Mouse (Mus musculus) heart, adult 18-20 months (tissue): Measurements from ENCODE around the gene Cdkn1a. TPM values are rescaled to one million over a fixed set of nuclear protein-coding genes. Genes with fewer than 3 reads are reported as not detected.
"Not testable (repeated sequence)": the region's sequence is repeated elsewhere in the genome, so short reads cannot be mapped to it uniquely, and the experiment has no call there.

ENCODE experiments used
- DNase-seq, 2 experiments: peaks; one replicate each; pipeline ENCODE4 v3.0.0; 2021 to 2022; ENCODE audit warnings: mixed read lengths in 1 of 2
- long read RNA-seq, 2 experiments: library from polyadenylated mRNA; stranded (forward); transcript quantifications; one replicate each; pipeline ENCODE4 v2.0.0; 2021
- total RNA-seq, 2 experiments: library from RNA; stranded (reverse); gene quantifications; 2 replicates each; pipeline ENCODE4 v1.2.3; 2021

Gene Cdkn1a
- 100 to 1,000 TPM; 101 to 149 TPM for total RNA-seq
- long read RNA-seq, experiment 1, transcript Cdkn1a-201 (3 exons, 1,913 nt), result major isoform, 10 of 13 reads
- long read RNA-seq, experiment 1, partial matches to known transcripts, result 0 of 13 reads
- long read RNA-seq, experiment 1, other reads (novel, unspliced or antisense), result 3 of 13 reads
- long read RNA-seq, experiment 2, transcript Cdkn1a-201 (3 exons, 1,913 nt), result major isoform, 10 of 15 reads
- long read RNA-seq, experiment 2, partial matches to known transcripts, result 0 of 15 reads
- long read RNA-seq, experiment 2, other reads (novel, unspliced or antisense), result 5 of 15 reads

DNA sequence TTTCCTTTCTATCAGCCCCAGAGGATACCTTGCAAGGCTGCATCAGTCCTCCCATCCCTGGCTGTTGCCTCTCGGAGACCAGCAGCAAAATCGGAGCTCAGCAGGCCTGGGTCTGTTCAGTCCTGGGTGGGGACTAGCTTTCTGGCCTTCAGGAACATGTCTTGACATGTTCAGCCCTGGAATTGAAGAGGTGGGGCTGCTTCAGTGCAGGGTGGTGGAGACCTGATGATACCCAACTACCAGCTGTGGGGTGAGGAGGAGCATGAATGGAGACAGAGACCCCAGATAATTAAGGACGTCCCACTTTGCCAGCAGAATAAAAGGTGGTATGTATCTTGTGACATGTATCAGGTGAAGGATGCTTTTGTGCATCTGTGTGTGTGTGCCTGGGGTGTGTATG is at the start of gene Cdkn1a:
Cdkn1a (plus strand) TSS at position 201 of the 400 bp plus-strand sequence.
- DNase-seq, result no peak

DNA sequence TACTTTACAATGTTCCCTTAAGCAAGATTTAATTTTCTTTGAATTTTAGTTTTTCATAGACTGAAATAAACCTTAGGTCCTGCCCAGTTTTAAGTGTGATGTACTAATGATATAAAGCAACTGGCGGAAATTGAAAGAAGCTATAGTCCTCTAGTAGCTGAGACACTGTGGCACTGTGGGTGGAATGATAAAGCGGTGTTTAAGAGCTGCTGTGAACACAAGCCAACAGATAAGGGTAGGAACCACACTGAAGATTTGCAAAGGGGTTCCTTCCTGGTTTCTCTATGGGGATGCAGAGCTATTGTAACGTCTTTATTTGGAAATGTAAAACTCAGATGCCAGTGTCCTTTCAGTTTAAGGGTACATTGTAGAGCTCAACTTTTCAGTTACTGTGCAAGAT is 49.1 kb upstream of the Cdkn1a start:
- not testable (repeated sequence) for DNase-seq

DNA sequence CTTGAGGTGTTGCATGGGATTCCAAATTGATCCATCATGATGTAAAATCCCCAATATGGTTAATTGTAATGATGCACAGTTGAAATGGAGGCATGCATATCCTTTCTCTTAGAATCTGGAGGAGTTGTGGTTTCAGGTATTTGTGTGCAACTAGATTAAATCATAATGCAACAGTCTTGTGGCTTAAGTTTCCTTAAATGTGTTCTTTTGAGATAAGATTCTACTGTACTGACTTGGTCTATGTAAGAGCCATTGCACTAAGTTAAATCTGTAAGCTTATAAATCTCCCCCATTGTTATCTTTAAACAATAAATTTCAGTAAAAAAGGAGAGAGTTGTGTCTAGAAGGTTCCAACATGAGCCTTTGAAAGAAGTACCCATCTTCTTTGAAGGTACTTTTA is 48.2 kb upstream of the Cdkn1a start:
- DNase-seq, result no peak

DNA sequence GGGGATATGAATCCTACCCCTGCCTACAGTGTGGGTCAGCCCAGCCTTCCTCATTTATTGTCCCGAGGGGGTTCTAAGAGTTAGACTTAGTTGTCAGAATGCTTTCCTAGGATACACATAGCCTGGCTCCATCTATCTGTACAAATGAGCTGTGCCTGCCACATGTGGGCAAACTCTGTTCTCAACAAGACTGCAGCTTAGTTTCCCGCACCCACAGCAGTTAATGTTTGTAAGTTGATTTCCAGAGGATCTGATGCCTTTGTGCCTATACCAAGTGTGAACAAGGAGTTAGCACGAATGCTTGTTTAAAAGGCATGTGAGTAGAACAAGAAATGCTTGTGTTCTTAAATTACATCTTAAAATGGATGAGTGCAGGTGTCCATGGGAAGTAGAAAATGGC is 47.2 kb upstream of the Cdkn1a start:
- DNase-seq, result no peak

DNA sequence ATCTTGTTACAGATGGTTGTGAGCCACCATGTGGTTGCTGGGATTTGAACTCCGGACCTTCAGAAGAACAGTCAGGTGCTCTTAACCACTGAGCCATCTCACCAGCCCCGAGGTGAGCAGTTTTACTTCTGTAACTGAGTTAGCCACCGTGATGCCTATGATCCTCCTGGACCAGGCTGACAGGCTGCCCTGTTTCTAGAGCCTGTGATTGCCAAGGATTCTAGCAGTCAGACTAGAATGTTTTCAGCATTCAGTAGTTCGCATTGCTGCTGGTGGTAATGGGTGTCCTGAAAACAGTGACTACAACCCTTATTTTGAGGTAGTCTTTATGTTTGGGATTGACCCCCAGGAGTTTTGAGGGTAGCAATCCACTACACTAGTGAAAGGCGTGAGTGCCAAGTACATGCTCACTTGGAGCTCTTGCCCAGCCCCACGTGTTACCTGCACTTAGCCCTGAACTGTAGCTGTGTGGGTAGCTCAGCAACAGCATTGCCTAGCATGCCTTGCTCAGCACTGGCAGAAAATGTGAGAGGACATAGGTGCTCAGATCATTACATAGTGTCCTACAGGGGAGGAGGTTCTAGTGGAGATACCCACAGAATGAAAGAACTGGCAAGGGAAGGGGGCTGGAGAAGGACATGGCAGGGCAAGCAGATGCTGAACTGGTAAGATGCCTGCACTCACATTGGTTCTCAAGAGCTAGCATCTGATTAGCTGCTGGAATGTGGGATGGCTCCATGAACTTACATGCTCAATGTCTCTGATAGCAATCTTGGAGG is 46.4 kb upstream of the Cdkn1a start:
- peak in 1 of 2 experiments; percentile 18 for DNase-seq

DNA sequence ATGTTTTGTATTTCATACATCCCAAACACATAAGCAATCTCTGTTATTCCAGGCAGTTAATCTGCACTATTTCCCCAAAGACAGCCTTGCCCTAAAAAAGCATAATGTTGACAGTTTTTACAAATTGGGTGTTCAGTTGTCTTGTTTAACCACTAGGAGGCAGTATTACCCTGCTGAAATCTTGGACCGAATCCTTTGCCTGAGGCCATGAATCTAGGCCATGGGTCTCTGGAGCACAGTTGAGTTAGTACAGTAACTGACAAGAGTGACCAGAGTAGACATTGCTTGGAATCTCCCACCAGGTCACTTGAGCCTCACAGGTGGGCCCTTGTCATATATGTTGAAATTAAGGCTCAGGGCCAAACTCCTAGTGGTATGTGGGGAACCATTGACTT is 45.9 kb upstream of the Cdkn1a start:
- DNase-seq, result peak in 1 of 2 experiments; percentile 57

DNA sequence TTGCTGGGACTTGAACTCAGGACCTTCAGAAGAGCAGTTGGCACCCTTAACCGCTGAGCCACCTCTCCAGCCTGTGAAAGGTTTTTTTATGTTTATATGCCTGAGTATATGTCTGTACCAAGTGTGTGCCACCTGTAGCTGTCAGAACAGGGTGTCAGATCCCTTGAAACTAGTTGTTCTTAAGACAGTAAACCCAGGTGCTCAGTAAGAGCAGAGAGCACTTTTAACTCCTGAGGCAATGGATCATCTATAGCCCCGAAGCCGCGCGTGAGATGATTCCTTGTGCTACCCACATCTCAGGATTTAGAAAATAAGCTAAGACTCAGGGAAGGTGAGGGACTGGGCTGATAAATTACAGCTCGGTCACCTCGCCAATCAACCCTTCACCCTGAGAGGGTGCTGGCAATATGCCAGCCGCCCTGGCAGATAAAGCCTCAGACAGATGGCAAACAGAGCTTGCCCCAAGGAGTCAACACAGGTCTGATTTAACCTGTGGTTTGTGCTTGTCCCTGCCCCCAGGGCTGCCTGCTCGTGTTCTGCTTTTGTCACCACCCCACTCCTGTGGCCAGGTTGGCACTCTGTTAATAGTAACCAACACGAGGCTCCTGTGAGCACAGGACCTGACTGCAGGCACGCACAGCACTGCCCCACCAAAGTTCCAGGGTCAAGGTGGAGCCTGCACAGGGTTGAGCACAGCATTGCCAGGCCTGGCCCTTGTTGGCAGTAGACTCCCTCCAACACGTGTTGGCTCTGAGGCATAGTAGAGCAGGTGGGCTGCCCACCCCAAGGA is 44.8 kb upstream of the Cdkn1a start:
- DNase-seq, result peak; percentile 53 to 58

DNA sequence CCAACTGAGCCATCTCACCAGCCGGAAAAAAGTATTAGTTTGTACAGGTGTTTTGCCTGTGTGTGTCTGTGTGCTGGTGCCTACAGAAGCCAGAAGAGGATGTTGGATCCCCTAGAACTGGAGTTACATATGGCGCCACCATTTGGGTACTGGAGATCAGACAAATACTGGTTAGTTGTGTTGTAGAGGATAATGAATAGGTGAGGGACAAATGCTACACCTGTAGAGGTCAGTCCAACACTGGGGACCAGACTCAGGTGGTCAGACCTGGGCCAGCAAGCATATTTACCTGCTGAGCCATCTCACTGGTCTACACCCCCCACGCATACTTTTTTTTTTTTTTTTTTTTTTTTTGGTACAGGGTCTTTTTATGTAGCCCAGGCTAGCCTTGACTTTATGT is 43.9 kb upstream of the Cdkn1a start:
- no peak for DNase-seq

DNA sequence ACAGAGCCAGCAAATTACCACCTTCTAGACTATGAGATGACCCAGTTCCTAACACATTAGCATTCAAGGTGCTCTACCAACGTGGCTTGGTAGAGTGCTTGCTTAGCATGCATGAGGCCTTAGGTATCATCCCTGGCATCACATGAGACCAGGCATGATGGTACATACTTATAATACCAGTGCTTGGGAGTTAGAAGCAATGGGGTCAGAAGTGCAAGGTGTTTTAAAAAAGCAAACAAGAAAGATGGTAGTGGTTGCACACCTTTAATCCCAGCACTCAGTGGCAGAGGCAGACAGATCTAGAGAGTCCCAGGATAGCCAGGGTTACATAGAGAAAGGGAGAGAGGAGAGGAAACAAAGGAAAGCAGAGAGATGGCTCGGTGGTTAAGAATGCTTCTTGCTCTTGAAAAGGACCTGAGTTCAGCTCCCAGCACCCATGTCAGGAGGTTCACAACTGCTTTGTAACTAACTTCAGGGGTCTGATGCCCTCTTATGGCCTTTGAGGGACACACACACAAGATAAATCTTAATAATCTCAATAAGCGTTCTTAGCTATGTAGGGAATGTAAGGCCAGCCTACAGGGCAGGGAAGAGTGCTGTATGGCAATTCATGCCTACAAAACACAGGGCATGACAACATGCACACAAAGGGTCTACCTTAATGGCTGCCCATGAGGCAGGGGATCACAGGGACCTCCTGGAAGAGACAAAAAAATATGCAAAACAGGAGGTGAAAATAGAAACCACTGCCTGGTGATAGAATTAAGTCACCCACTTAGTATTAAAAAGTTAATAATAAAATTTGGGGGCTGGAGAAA is 42.9 kb upstream of the Cdkn1a start:
- peak in 1 of 2 experiments; percentile 6 for DNase-seq

DNA sequence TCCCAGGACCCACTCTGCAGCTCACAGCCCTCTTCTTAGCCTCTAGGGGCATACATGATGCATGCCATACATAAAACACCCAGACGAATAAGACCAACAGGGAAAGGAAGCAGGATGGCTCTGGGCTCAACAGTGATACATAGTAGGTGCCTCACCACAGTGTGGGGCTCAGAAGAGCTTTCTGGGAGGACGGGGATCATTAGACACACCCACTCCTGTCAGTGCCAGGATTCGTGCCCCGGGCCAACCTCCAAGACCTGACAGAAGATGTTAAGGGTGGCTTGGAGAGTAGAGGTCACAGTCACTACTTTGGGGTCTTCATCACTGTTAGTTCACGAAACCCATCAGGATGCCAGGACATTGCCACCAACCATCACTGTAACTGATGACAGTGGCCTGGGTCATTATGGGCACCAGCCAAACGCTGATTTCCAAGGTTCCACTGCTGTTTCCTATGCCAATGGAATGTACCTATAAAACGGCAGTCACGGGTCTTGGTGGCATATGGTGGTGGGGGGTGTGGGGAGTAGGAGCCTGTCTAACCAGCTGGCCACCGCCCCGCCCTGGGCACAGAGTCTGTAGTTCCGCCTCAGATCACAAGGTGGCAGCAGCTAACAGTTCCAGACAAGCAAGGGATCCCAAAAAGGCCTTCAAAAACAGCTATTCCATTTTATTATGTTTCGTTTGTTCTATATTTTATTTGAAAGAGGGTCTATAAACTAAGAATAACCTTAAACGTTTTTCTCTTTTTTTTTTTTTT is 41.8 kb upstream of the Cdkn1a start:
- DNase-seq, result peak; percentile 85 to 95

DNA sequence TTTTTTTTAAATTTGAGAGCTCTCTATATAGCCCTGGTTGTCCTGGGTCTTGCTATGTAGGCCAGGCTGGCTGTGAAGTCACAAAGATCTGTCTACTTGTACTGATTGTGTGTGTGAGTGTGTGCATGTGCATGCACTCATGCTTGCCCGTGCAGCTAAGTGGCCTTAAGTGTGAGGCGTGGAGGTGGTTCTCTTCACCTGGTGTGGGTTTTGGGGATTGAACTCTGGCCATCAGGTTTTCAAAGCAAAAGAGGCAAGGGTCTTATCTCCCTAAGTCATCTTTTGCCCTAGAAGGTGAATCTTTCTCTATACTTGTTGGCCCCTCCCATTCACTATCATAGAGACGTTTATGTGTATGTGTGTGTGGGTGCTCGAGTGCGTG is 41.3 kb upstream of the Cdkn1a start:
- no peak for DNase-seq

DNA sequence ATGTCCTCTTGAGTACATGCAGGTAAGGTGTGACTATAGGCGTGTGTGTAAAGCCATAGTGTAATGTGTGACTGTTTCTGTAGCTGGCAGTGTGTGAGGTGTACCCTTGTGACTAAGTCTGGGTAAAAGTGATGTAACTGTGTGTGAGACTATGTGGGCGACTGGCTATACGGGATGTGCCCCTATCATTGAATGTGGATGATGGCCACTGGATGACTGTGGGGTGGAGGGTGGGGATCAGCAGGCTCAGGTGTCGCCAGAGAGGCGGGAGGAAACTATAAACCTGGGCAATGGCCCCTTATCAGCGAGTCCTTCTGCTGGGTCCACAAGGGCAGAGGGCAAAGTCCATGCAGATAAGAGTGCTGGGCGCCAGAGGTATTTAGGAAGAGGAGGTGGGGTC is 40.9 kb upstream of the Cdkn1a start:
- DNase-seq, result no peak

DNA sequence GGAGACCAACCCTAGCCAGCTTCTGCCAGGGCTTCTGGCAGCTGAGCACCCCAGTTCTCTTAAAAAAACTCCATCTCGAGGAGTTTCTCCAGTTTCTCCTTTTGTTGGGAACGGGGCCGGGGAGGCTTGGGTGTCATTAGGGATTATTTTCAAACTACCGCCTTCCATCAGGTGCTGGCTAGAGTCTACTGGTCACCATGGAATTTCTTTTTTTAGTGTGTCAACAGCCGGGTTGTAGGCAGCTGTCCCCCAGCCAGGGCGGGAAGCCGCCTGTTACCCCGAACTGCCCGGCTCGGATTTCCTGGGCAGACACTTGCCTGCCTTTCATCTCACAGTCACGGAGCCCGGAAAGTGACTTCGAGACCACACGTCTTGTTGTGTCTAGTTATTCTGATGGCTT is 40.0 kb upstream of the Cdkn1a start:
- no peak for DNase-seq

DNA sequence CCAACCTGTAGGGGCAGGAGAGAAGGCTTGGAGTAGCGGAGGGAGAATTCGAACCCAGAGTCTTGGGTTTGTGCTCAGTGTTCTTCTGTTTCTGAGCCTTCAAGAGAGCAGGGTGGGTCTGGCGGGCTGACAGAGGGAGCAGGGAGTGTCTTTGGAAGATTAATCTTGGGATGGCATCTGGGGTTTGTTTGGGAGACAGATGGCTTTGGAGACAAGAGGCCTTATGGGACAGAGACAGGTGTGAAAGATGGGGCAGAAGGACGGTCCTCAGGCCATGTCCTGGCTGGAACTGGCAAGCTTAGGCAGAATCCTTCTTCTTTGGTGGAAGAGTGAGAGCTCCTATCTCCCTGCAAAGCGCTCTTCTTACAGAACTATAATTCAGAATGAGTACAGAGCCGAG is 37.7 kb upstream of the Cdkn1a start:
- DNase-seq, result no peak

DNA sequence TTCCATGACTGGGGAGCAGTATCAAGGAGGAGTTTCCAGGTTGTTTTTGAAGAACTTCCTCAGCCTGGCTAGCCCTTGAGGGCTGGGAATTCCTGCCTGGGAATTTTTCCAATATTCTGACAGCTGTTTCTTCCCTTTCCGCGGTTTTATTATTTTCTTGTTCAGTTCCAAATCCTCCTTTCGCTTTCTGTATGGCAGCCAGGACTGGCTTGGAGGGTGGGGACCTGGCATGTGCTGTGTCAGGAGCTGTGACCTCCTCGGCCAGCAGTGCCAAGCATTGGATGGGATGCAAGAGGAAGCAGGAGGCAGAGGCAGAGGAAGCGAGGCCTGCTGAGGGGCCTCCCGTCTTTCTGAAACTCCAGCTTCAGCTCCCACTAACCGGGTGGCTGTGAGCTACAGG is 36.9 kb upstream of the Cdkn1a start:
- peak; percentile 79 to 91 for DNase-seq

DNA sequence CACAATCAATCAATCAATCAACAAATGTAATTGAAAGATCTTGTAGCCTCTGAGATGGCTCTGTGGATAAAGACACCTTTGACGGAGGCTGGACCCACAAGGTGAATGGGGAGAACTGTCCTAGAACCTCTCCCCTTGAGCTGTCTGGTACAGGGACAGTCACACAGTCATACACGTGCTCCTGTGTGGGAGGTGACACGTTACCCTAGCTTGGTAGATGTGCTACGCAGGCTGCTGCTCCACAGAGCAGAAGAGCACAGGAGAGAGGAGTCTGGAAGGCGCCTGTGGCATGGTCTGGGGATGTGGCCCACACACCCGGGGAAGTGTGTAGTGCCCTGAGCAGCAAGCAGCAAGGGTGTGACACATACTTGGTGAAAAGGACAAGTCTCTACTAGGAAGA is 36.3 kb upstream of the Cdkn1a start:
- DNase-seq, result no peak

DNA sequence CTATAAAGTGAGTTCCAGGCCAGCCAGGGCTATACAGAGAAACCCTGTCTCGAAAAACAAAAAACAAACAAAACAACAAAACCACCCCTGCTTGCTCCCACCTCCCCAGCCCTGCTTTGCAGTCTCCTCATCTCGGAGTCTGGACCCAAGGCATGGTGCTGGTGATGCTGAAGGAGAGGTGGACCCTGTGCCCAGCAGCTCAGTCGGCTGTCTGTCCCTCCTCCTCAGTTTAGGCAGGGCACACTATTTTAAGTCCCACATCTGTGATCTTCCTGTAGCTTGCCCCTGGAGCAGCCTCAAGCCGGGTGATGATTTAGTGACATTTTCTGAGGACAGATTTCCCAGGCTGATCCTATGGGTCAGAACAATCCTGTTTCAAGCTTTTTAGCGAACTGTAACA is 35.2 kb upstream of the Cdkn1a start:
- DNase-seq, result no peak

DNA sequence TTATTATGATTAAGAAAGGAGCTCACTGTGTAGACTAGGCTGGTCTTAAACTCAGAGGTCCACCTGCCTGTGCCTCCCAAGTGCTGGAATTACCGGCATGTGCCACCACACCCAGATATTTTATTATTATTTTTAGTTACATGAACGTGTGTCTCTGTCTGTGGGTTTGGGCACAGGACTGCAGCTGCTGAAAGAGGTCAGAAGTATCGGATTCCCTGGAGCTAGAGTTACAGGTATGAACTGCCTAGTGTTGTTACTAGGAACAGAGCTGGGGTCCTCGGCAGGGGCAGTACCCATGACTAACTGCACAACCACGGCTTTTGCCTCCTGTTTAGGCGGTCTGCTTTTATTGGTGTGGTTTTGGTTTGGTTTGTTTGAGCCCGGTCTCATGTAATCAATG is 34.6 kb upstream of the Cdkn1a start:
- DNase-seq, result no peak

DNA sequence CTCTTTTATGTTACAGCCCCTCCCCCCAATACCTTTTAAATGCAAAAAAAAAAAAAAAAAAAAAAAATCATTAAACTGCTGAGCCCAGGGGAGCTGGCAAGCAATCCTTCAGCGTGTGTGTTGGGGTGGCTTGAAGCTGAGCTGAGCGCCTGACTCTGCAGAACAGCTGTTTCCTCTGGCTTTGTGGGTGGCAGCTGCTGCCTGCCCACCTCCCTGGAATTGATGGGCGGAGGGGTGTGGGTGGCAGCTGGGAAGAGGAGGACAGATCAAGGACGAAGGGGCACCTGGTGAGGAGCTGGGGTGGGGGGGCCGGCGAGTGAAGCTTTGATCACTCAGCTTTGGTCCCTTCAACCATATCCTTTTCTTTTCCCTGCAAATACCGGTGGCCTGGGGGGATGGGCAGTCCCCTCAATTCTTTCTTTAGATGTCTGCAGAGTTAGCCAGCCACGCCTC is 34.1 kb upstream of the Cdkn1a start:
- no peak for DNase-seq

DNA sequence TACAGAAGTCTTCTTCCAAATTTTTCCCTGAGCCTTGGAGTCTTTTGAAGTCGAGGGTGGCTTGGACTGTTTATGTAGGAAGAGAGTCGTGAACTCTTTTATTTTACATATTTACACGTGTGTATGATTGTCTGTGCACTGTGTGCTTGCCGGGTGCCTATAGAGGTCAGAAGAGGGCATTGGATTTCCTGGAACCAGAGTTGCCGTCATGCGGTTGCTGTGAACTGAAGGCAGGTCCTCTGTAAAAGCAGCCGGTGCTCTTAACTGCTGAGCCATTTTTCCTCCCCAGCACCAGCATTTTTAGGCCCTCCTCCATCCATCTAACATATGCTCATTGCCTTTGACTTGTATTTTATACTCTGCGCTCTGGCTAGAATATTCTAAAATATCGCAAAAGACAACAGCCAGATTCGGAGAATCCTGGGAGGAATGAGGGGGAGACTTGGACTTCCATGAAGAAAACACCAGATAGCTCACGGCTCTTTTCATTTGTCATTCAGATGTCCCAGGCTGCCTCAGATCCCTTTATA is 33.4 kb upstream of the Cdkn1a start:
- no peak for DNase-seq

DNA sequence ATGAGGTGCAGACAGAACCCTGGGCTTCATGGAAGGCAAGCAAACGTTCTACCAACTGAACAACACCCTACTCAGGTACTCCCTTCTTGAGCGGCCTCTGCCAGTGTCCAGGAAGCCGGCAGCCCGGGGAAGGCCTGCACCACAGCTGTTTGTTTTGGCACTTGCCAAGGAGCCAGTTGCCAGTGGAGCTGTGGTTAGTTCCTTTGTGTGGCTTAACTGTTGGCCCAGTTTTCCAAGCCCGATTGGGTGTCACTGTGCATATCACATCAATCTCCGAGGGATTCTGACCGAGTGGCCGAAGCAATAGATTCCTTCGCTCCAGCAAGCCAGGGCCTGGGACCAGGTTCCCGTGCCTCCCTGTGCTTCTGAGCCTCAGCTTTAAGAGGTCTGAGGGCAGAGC is 32.8 kb upstream of the Cdkn1a start:
- peak; percentile 51 to 64 for DNase-seq
